Mouse (Mus musculus): ENCODE measurements around the gene Numa1. TPM values are rescaled to one million over a fixed set of nuclear protein-coding genes. Genes with fewer than 3 reads are reported as not detected.
"Not testable (repeated sequence)": the region's sequence is repeated elsewhere in the genome, so short reads cannot be mapped to it uniquely, and the experiment has no call there.

Gene Numa1
- total RNA-seq, 2 experiments from 2014 or later: 115 to 123 TPM

DNA sequence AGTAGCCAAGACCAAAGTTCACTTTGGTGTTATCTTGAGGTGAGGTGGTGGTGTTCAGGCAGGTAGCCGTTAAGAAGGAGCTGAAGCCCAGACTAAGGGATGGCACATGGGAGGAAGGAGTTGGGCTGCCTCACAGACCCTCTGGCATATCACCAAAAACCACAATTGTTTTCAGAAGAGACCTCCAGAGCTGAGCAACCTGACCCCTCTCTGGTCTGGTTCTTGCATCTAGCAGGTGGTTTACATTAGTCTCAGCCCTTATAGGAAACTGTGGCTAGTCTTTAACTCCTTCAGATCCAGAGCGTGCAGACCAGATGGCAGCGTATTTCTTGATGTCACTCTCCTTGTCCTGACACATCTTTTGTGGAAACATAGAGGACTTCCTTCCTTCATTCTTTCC lies 39.8 kb downstream of the Numa1 start:
- DNase-seq (ENCODE audit: low spot score in 2 of 2): no peak

DNA sequence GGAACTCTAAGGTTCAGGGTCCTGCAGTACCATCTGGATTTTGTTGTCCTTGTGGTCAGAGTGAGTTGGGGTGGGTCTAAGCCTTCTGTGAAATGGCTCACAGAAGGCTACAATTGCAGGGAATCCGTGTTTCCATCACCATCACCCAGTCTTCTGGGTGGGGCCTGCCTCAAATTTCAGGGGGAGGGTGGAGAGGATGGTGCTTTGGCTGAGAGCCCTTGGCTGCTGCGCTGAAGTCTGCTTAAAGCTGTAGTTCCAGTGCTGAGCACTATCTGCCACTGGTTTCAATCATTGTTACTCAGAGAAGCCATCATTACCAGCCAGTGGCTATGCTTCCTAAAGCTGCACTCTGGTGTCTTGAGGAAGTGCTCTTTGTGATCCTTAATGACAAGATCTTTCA lies 40.6 kb downstream of the Numa1 start:
- DNase-seq (ENCODE audit: low spot score in 2 of 2): peak in 1 of 2 experiments; percentile 60

DNA sequence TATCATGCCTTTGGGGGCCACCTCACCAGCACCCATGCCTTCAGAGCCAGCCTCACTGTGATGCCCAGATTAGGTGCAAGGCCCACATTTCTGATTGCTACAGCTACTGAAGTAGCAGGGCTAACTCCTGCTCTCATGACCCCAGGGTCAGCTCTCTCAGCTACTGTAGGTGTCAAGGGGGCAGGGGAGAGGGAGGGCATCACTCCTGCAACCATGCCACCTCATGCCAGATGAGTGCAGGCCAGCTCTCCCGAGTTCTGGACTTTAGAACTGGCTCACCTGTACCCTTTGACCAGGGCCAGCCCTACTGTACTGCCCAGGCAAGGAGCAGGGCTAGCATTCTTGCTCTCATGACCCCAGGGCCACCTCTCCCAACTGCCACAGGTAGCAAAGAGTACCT lies 48.8 kb downstream of the Numa1 start:
- DNase-seq (ENCODE audit: low spot score in 2 of 2): no peak

DNA sequence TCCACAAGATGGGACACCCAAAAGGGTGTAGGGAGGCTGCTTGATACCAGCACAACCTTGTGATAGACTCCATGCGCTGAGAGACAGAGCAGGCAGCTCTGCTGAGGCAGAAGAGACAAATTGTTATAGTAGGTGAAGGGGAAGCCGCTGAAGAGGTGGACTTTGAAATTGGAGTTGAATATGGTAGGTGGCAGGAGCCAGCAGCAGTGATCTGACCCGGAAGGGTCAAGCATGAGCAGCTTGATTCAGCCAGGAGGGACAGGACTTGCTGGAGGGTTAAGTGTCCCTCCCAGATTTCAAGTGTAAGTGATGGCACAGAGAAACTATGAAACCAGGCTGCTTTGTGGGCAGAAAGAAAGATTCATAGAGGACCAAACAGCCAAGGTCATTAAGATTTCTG lies 51.2 kb downstream of the Numa1 start:
- DNase-seq (ENCODE audit: low spot score in 2 of 2): no peak

DNA sequence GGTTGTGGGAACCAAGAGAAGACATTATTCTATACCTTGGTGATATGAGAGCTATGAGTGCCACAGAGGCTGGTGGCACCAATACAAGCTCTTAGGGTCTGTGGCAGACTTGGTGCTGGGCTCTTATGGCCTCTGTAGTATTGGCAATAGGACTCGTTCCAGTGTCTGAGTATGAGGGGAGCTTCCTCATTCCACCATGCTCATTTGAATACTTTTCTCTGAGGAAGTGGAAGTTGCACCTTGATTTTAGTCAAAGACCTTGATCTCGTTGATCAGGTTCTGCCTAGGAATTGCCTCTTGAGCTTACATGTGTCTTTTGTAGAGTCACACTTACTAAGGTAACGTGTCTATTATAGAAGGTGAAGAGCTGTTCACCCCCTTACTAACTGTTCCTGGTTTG lies 60.3 kb downstream of the Numa1 start:
- DNase-seq (ENCODE audit: low spot score in 2 of 2): no peak

DNA sequence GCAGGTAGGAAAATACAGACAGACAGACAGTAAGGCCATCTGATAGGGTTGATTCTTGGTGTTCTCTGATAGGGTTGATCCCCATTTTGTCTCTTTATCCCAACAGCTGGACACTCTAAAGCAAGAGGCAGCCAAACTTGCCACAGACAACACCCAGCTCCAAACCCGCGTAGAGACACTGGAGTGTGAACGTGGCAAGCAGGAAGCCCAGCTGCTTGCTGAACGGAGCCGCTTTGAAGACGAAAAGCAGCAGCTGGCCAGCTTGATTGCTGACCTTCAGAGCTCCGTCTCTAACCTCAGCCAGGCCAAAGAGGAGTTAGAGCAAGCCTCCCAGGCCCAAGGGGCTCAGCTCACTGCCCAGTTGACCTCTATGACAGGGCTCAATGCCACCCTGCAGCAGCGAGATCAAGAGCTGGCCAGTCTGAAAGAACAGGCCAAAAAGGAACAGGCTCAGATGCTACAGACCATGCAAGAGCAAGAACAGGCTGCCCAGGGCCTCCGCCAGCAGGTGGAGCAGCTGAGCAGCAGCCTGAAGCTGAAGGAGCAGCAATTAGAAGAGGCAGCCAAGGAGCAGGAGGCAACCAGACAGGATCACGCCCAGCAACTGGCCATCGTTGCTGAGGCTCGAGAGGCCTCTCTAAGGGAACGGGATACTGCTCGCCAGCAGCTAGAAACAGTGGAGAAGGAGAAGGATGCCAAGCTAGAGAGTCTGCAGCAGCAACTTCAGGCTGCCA lies 64.5 kb downstream of the Numa1 start:
- peak; percentile 79 to 92 for DNase-seq (ENCODE audit: low spot score in 2 of 2)

DNA sequence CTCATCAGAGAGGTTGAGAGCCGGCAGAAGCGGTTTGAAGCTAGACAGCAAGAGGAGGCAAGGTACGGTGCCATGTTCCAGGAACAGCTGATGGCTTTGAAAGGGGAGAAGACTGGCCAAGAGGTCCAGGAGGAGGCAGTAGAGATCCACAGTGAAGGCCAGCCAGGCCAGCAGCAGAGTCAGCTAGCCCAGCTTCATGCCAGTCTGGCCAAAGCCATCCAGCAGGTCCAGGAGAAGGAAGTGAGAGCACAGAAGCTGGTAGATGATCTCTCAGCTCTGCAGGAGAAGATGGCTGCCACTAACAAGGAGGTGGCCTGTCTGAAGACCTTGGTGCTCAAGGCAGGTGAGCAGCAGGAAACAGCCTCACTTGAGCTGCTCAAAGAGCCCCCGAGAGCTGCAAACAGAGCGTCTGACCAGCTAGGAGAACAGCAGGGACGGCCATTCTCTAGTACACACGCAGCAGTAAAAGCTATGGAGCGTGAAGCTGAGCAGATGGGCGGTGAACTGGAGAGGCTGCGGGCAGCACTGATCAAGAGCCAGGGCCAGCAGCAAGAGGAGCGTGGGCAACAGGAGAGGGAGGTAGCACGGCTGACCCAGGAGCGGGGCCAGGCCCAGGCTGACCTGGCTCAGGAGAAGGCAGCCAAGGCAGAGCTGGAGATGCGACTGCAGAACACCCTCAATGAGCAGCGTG lies 65.7 kb downstream of the Numa1 start:
- DNase-seq (ENCODE audit: low spot score in 2 of 2): peak in 1 of 2 experiments; percentile 27

DNA sequence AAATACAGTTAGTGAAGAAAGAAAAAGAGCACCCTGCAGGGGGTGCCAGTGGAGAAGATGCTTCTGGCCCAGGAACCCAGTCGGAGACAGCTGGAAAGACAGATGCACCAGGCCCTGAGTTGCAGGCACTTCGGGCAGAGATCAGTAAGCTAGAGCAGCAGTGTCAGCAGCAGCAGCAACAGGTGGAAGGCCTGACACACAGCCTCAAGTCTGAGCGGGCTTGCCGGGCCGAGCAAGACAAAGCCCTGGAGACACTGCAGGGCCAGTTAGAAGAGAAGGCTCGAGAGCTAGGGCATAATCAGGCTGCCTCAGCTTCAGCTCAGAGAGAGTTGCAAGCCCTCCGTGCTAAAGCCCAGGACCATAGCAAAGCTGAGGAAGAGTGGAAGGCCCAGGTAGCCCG lies 66.4 kb downstream of the Numa1 start:
- peak in 1 of 2 experiments; percentile 49 for DNase-seq (ENCODE audit: low spot score in 2 of 2)

DNA sequence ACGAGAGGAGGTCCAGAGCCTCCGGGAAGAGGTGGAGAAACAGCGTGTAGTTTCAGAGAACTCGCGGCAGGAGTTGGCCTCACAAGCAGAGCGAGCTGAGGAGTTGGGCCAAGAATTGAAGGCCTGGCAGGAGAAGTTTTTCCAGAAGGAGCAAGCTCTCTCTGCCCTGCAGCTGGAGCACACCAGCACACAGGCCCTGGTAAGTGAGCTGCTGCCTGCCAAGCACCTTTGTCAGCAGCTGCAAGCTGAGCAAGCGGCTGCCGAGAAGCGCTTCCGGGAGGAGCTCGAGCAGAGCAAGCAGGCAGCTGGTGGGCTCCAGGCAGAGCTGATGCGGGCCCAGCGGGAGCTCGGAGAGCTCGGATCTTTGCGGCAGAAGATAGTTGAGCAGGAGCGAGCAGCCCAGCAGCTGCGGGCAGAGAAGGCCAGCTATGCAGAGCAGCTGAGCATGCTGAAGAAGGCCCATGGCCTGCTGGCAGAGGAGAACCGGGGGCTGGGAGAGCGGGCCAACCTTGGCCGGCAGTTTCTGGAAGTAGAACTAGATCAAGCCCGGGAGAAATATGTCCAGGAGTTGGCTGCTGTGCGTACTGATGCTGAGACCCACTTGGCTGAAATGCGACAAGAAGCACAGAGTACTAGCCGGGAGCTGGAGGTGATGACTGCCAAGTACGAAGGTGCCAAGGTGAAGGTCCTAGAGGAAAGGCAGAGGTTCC lies 67.2 kb downstream of the Numa1 start:
- peak; percentile 68 to 81 for DNase-seq (ENCODE audit: low spot score in 2 of 2)

DNA sequence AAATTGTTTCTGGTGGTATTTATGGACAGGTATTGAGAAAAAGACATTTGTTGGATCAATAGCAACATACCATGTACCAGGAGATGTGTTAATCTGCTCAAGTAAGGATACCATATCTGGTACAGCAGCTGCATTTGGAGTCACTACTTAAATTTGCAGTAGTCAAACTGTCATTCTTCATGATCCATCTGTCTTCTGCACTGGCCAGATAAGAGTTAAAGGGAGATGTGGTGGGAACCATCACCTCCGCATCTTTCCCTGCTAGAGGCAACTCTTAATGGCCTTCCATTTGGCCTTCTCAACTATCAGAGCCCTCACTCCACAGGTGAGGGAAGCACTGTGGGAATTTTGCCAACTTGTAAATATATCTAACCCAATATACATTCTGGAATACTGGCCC lies 72.6 kb downstream of the Numa1 start:
- DNase-seq (ENCODE audit: low spot score in 2 of 2): no peak

DNA sequence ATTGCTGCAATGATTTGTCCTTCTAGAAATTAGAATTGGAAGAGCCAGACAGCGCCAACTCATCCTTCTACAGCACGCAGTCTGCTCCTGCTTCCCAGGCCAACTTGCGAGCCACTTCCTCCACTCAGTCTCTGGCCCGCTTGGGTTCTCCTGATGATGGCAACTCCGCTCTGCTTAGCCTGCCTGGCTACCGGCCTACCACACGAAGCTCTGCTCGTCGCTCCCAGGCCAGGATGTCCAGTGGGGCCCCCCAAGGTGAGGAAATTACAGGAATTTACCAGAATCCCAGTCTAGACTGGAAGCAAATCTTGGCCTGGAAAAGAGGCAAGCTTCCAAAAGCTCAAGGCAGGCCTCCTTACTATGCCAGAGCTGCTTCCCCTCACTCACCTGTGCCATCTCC lies 77.9 kb downstream of the Numa1 start:
- DNase-seq (ENCODE audit: low spot score in 2 of 2): no peak

DNA sequence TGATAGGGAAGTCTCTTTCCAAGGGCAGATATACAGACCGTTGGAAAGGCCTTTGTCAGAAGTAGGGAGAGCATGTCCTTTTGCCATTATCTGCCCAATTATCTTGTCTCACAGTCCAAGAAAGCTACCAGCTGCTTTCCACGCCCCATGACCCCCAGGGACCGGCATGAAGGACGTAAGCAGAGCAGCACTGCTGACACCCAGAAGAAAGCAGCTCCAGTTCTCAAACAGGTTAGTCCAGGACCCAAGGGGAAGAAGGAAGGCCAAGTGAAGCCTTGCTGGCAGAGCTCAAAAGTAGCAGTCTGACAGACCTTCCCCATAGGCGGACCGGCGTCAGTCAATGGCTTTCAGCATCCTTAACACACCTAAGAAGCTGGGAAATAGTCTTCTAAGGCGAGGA lies 79.5 kb downstream of the Numa1 start:
- DNase-seq (ENCODE audit: low spot score in 2 of 2): no peak

DNA sequence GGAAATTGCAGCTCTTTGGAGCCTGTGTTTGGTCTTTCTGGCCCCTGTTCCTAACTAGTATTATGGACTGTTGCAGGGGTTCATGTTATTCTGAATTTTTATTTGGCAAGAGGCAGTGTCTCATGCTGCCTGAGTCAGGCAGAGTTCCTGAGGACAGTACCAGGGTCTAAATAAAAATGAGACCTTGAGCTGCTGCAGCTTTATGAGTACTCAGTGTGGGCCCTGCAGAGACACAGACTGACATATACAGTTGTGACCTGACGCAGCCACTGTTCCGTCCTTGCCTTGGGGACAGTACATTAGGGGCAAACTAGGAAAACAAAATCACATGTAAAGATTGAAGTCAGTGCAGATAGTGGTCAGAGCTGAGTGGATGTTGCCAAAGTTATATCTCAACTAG lies 81.1 kb downstream of the Numa1 start:
- no peak for DNase-seq (ENCODE audit: low spot score in 2 of 2)

DNA sequence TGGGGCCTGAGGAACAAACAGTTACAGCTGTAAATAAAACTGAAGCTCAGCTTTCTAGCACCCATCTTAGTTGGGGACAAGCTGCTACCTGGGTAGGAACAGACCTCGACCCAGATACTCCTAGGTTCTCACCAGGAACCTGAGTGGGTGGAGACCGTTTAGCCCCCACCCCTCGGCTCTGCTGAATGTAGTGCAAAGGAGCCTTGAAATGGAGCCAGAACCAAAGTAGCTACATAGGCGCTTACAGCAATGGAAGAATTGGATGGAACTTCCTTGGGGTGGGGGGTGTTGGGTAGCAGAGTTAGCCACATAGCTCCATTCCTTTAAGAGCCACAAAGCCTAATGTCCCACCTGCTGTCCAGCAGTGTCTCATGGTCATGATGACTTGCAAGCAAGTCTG lies 83.0 kb downstream of the Numa1 start:
- no peak for DNase-seq (ENCODE audit: low spot score in 2 of 2)

DNA sequence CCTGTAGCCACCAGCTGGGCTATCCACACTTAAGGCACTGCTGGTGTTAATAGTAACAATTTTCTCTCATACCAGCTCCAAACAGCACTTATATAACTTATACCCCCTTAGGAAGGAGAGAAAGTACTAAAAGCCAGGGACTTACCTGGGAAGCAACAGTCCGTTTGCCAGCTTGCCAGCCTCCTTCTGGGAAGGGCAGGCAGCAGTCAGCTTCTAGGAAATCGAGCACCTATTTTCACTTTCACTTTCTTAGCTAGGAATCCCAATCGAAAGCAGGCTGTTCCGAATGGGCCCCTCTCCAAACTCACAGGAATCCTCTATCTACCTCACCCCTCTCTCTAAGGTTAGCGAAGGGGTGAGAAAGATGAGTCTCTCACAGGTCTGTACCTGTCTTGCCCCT lies 83.5 kb downstream of the Numa1 start:
- DNase-seq (ENCODE audit: low spot score in 2 of 2): no peak

DNA sequence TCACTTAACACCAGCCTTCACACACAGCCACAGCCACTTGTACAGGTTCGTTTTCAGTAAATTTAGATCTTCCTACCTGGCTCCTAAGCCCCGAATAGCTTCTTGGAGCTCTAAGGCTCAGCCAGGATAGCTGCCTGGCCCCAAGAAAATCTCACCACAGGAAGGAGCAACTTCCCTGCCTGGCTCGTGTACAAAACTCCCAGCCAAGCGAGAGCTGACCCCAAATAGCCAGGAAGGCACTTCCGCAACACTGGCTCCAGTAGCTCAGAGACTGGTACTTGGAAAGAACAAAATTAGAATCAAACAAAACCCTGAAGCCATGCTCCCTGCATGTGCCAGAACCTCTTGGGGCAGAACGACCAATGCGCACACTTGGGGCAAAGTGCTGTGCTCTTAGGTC lies 84.1 kb downstream of the Numa1 start:
- DNase-seq (ENCODE audit: low spot score in 2 of 2): no peak

DNA sequence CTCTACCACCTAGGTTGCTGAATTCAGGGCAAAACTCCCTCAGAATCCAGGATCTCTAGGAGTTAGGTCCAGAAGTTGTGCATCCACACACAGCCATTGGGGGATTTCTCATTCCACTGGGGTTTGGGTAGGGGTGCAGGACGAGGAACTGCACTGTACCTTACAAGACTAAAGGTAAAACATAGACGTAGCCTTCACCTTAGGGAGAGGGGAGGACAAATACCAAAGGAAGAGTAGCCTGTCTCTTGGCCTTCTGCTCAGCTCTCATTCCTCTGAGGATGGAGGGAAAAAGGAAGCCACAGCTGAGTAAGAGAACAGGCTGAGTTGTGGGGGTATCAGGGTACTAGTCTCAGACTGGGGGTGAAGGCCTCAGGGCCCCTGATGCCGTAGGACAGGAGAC lies 84.7 kb downstream of the Numa1 start, which contains the start of gene Il18bp:
Gene Il18bp (minus strand): TSS at position 101 of the 400 bp plus-strand sequence.
- no peak for DNase-seq (ENCODE audit: low spot score in 2 of 2)

DNA sequence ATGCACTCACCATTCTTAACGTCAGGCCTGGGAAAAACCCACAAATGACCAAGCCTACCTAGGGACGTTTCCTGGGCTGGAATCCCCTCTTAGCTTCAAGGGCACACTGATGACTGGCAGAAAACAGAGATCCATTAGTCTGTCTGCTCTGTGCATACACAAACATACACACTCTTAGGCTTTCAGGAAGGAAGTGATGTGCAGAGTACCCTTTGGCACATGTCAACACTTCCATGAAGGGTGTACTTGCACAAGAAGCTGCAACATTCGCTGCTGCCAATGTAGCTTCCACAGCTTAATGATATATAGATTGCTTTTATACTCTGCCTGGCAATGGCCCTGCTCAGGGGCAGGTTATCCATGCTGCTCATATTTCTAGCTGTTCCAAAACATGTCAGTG lies 85.5 kb downstream of the Numa1 start:
- DNase-seq (ENCODE audit: low spot score in 2 of 2): no peak

DNA sequence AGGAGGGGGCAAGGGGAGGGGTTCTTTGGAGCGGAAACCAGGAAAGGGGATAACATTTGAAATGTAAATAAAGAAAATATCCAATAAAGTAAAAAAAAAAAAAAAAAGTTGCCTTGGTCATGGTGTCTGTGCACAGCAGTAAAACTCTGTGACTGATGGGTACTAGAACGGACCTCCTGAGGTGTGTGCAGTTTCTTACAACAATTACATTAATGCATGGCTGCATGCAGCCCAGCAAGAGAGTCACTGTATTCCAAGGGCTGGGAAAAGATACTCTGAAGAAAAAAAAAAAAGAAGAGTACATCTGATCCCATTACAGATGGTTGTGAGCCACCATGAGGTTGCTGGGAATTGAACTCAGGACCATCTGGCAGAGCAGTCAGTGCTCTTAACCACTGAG lies 87.0 kb downstream of the Numa1 start:
- not testable (repeated sequence) for DNase-seq (ENCODE audit: low spot score in 2 of 2)

DNA sequence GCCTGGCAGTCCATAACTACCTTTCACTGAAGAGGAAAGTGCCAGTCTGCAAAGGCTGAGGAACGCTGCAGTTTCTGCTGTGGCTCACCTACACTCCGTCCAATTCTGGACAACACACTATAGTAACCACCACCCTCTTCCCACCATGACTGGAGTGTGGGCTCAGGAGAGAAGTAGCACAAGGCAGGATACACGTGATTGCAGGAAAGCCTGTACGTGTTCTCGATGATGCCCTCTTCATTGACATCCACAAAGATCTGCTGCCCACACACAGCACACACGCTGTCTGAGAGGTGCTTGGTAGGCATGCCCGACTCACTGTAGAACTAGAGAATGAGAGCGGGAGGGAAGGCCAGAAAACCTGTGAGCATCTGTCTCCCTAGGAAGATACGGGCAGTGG lies 89.9 kb downstream of the Numa1 start:
- DNase-seq (ENCODE audit: low spot score in 2 of 2): no peak

DNA sequence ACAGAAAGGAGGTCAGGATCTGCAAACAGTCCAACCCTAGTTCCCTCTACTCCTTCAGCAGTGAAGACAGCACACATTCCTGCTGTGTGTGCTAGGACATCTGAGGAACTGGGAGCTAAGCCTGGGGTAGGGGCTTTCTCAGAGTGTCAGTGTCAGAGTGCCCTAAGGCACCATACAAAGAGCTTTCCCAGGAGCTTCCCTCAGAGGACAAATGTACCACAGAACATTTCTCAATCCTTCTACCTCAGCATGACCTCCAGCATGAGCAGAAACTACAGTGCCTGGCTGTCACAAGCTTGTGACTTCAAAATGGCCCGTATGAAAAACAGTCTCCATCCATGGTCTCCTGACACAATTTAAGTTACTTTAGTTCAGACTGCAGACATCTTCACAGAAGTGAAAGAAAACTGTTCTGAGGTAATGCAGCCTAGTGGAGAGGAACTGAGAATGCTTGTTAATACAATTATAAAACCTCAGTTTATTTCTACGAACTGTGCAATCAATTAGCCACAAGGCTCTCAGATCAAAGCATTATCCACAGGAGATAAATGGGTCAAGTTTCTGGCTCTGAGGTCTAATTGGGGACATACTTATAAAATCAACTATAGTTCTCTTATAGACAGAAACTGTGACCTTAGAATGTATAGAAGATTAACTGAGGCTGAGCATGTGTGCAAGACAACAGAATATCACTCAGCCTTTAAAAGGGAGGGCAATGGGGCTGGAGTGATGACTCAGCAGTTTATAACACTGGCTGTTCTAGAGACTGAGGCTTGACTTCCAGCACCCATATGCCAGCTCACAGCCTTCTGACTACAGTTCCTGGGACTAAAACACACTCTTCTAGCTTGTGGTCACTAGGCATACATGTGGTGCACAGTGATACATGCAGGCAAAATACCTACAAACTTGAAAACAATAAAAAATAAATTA lies 91.5 kb downstream of the Numa1 start:
- no peak for DNase-seq (ENCODE audit: low spot score in 2 of 2)
